Mouse (Mus musculus) urinary bladder, adult 18-20 months (tissue): ENCODE results near the gene Gapdh.

ENCODE experiments used
- DNase-seq, 2 experiments: peaks; one replicate each; pipeline ENCODE4 v3.0.0; 2022; ENCODE audit warnings: low spot score in 2 of 2, mixed read lengths in 2 of 2

The Gapdh gene

GRCm38 (mm10) chr6:125166051-125166751, at the start of gene Gapdh:
Gapdh (minus strand) TSS chr6:125166467.
- peak; percentile 72 to 88 for DNase-seq

GRCm38 (mm10) chr6:125215148-125215954, 49.1 kb upstream of the Gapdh start, which contains the start of gene Vamp1:
Vamp1 (plus strand) TSS chr6:125215551.
- DNase-seq = peak; percentile 90 to 92

- no peak for DNase-seq
Observed at GRCm38 (mm10) chr6:125213715-125214114, 47.4 kb upstream of the Gapdh start.

- DNase-seq = no peak
Observed at GRCm38 (mm10) chr6:125213129-125213528, 46.9 kb upstream of the Gapdh start.

- DNase-seq = no peak
Observed at GRCm38 (mm10) chr6:125212621-125213020, 46.4 kb upstream of the Gapdh start.

GRCm38 (mm10) chr6:125210436-125210835, 44.2 kb upstream of the Gapdh start:
- no peak for DNase-seq

GRCm38 (mm10) chr6:125197166-125197565, 30.9 kb upstream of the Gapdh start:
- DNase-seq = no peak

- DNase-seq = no peak
Observed at GRCm38 (mm10) chr6:125196301-125196700, 30.0 kb upstream of the Gapdh start.

- no peak for DNase-seq
Observed at GRCm38 (mm10) chr6:125195541-125196075, 29.3 kb upstream of the Gapdh start.

GRCm38 (mm10) chr6:125193390-125193789, 27.1 kb upstream of the Gapdh start:
- DNase-seq = no peak

GRCm38 (mm10) chr6:125192841-125193240, 26.6 kb upstream of the Gapdh start:
- no peak for DNase-seq

GRCm38 (mm10) chr6:125192016-125192714, 25.9 kb upstream of the Gapdh start:
- peak; percentile 85 to 86 for DNase-seq

GRCm38 (mm10) chr6:125191332-125192015, 25.2 kb upstream of the Gapdh start, which contains the start of the genes Ncapd2 and Mrpl51:
Ncapd2 (minus strand) TSS chr6:125191701.
Mrpl51 (plus strand) TSS chr6:125191801.
- DNase-seq = peak; percentile 94 to 95

- DNase-seq = no peak
Observed at GRCm38 (mm10) chr6:125190816-125191215, 24.5 kb upstream of the Gapdh start.

GRCm38 (mm10) chr6:125186203-125186602, 19.9 kb upstream of the Gapdh start:
- DNase-seq = no peak

- DNase-seq = no peak
Observed at GRCm38 (mm10) chr6:125182133-125182532, 15.9 kb upstream of the Gapdh start.

- DNase-seq = no peak
Observed at GRCm38 (mm10) chr6:125179601-125180000, 13.3 kb upstream of the Gapdh start.

- DNase-seq = no peak
Observed at GRCm38 (mm10) chr6:125175469-125175868, 9.2 kb upstream of the Gapdh start.

GRCm38 (mm10) chr6:125173256-125173655, 7.0 kb upstream of the Gapdh start:
- no peak for DNase-seq

GRCm38 (mm10) chr6:125172474-125172873, 6.2 kb upstream of the Gapdh start:
- no peak for DNase-seq

- no peak for DNase-seq
Observed at GRCm38 (mm10) chr6:125170194-125170593, 3.9 kb upstream of the Gapdh start.
